Mouse (Mus musculus) lung, postnatal 0 days (tissue): ENCODE data around the gene Pnmal1. TPM values are rescaled to one million over a fixed set of nuclear protein-coding genes. Genes with fewer than 3 reads are reported as not detected.

Source experiments
- ATAC-seq: fragments of 200-750 bp; cut with Nextera tagmentation; 2 replicates; pipeline ENCODE4 v1.8.0; 2017; ENCODE audit warnings: moderate library complexity
- DNase-seq: peaks from one replicate; pipeline ENCODE4 v3.0.0-alpha.2; 2016; ENCODE audit warnings: low spot score
- H3K27ac ChIP-seq: fragments of 300-500 bp; sonication (generic); 2 replicates; pipeline ENCODE4 v1.5.1; 2014; ENCODE audit warnings: antibody characterized with exemption, mild to moderate bottlenecking, low read length, mixed read lengths
- H3K27me3 ChIP-seq: fragments of 300-500 bp; sonication (generic); replicated peaks from 2 replicates; pipeline ENCODE4 v1.6.1; 2014; ENCODE audit warnings: low read length, mixed read lengths; ENCODE audit not compliant: insufficient read depth
- H3K36me3 ChIP-seq: fragments of 300-500 bp; sonication (generic); 2 replicates; pipeline ENCODE4 v1.6.1; 2014; ENCODE audit warnings: low read length, mixed read lengths; ENCODE audit not compliant: insufficient read depth
- H3K4me1 ChIP-seq: fragments of 300-500 bp; sonication (generic); 2 replicates; pipeline ENCODE4 v1.6.1; 2014; ENCODE audit warnings: antibody characterized with exemption, low read depth, low read length, mixed read lengths; ENCODE audit not compliant: insufficient read depth
- H3K4me2 ChIP-seq: fragments of 300-500 bp; sonication (generic); replicated peaks from 2 replicates; pipeline ENCODE4 v1.6.1; 2014; ENCODE audit warnings: low read depth, mild to moderate bottlenecking, low read length, moderate library complexity, mixed read lengths
- H3K4me3 ChIP-seq: fragments of 300-500 bp; sonication (generic); 2 replicates; pipeline ENCODE4 v1.5.1; 2014; ENCODE audit warnings: low read depth, low read length
- H3K9ac ChIP-seq: fragments of 300-500 bp; sonication (generic); replicated peaks from 2 replicates; pipeline ENCODE4 v1.6.1; 2014; ENCODE audit warnings: low read depth, mild to moderate bottlenecking
- H3K9me3 ChIP-seq: fragments of 300-500 bp; sonication (generic); 2 replicates; pipeline ENCODE4 v1.6.1; 2016; ENCODE audit warnings: low read length, mixed read lengths
- CTCF ChIP-seq: IDR thresholded peaks from 2 replicates; pipeline ENCODE4 v1.5.1; 2016; ENCODE audit warnings: antibody characterized with exemption, mild to moderate bottlenecking
- EP300 ChIP-seq: IDR thresholded peaks from 2 replicates; pipeline ENCODE4 v1.6.1; 2016; ENCODE audit warnings: antibody characterized with exemption, mild to moderate bottlenecking, control low read depth
- WGBS: fragments of 180-500 bp; shearing (Covaris S2); extraction: QIAGEN DNeasy Blood & Tissue Kit; methylation state at CpG from one replicate; pipeline ENCODE4 v1.1.7; 2014; 5-methylcytosine and 5-hydroxymethylcytosine counted together
- polyA plus RNA-seq: library from polyadenylated mRNA; unstranded; fragments of >200 nt; fragmentation: Nextera tagmentation; extraction: Ambion mirVana; gene quantifications from 2 replicates; pipeline ENCODE4 v1.2.1, GENCODE M21; 2015

Gene Pnmal1
- 0.04 TPM in 1 of 2 replicates, not detected in the other for polyA plus RNA-seq

DNA sequence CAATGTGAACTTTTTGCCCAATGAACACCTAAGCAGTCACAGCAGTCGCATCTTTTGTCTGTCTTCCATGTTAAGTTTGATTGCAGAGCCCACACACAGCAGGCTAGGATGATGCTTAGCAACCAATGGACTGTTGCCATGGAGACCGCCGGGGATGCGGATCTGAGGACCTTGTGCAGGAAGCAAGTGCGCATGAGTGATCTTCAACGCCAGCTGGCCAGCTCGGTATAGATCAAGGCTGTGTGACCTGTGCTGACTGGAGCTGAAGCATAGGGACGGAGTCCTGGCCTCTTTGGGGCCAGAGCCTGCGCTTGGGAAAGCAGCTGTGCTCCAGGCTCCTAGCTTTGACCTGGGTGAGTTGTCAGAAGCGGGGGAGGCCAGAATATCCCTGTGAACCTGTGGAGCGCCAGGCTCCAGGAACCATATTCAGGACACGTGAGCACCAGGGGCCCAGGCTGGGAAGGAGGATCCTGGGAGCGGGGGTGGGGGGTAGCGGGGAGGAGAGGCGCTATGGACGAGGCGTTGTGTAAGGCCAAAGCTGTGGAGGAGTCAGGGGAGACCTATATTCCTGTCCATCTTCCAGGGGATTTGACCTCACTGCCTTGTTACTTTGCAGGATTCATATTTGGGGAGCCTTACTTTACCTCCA is at the start of gene Pnmal1:
Gene Pnmal1 (plus strand): TSS at position 141 of the 649 bp plus-strand sequence.
- Histone ChIP-seq H3K36me3 (no peaks in the 10 kb centered on the region), H3K9me3 (no peaks in the 10 kb centered on the region), H3K27me3 (no peaks in the 10 kb centered on the region), H3K4me3 (no peak within 1 kb of the TSS), H3K27ac (no peak within 1 kb of the TSS), H3K4me1 (no peaks in the 10 kb centered on the region), H3K9ac (no peak within 1 kb of the TSS), H3K4me2 (no peak within 1 kb of the TSS)
- TF ChIP-seq EP300 (no peak), CTCF (no peak)
- ATAC-seq (no peak; the same call in 1 of the 2 replicates), DNase-seq (peak; percentile 34)
- 24% methylated on average over 17 of the region's 17 CpGs for WGBS

DNA sequence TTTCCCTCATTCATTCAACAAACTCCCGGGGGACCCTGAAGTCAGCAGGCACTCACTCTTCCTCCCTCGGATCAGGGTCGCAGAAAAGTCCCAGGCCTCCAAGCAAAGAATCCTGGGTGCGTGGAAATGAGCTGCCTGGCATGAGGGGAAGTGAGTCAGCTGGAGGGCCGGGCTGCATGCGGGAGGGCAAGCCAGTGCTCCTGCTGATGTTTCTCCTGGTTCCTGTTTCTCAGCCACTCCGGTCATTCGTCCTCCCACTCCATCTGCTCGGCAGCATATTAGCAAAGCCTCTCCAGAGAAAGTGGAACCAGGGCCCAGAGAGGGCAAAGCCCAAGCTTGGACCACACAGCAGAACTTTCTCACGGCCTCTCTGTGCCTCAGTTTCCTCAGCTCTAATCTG is 49.6 kb upstream of the Pnmal1 start:
- Histone ChIP-seq H3K4me3 (no peak overlapping the region), H3K9me3 (no peaks in the 10 kb centered on the region), H3K27ac (no peak overlapping the region), H3K9ac (no peak overlapping the region), H3K27me3 (no peaks in the 10 kb centered on the region), H3K36me3 (no peaks in the 10 kb centered on the region), H3K4me1 (peaks cover 4% of the 10 kb centered on the region), H3K4me2 (no peak overlapping the region)
- WGBS = 26% methylated on average over 10 of the region's 10 CpGs
- peak; percentile 45 for DNase-seq
- TF ChIP-seq CTCF = no peak
- no peak for TF ChIP-seq EP300
- no peak for ATAC-seq

DNA sequence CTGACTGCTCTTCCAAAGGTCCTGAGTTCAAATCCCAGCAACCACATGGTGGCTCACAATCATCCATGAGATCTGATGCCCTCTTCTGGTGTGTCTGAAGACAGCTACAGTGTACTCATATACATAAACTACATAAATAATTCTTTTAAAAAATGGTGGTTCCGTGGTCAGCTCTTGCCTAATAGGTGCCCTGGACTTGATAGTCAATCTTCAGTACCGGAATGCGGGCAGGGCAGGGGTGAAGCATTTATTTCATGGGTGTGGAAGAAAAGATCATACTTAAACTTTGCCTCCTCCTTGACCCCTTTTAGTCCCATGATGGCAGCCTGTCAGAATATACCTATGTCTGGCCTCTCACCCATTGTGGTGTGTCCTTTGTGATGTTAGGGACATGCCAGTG is 47.6 kb upstream of the Pnmal1 start:
- 0 out of 2 replicates have a peak, but pooled peaks cover 8% of the 10 kb centered on the region for H3K36me3 ChIP-seq
- ATAC-seq = no peak
- DNase-seq = no peak
- TF ChIP-seq EP300 = no peak
- peak; percentile 5; the same call in 1 of the 2 replicates for TF ChIP-seq CTCF
- H3K9me3 ChIP-seq = no peaks in the 10 kb centered on the region
- H3K27ac ChIP-seq = no peak overlapping the region
- no peaks in the 10 kb centered on the region for H3K27me3 ChIP-seq
- H3K9ac ChIP-seq = no peak overlapping the region
- no peaks in the 10 kb centered on the region for H3K4me1 ChIP-seq
- whole genome bisulfite sequencing = 87% methylated on average over 3 of the region's 3 CpGs
- H3K4me3 ChIP-seq = no peak overlapping the region
- no peak overlapping the region for H3K4me2 ChIP-seq

DNA sequence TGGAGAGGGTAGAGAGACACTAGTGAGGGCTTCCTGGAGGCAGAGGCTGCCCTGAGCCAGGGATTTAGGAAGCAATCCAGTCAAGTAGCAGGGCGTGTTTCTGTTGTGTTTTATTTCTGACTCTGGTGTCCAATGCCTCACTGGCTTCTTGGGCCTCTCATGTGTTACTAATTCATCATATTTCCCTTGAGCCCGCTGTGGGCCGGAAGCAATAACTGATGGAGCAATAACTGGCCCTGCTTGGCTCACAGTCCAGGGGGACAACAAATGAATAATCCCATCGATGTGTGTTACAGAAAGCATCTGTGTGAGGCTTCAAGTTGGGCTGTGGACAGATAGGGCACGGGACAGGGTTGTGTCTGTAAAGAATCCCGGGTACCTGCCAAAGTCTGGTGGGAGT is 47.1 kb upstream of the Pnmal1 start:
- no peaks in the 10 kb centered on the region for H3K4me1 ChIP-seq
- no peak overlapping the region for H3K4me2 ChIP-seq
- 55% methylated on average over 6 of the region's 6 CpGs for WGBS
- no peak overlapping the region for H3K27ac ChIP-seq
- peaks cover 12% of the 10 kb centered on the region; the same call in 1 of the 2 replicates for H3K36me3 ChIP-seq
- TF ChIP-seq CTCF = no peak
- TF ChIP-seq EP300 = no peak
- H3K9me3 ChIP-seq = no peaks in the 10 kb centered on the region
- ATAC-seq (peak; percentile 23; the same call in 1 of the 2 replicates), DNase-seq (peak; percentile 75)
- H3K27me3 ChIP-seq = no peaks in the 10 kb centered on the region
- no peak overlapping the region for H3K9ac ChIP-seq
- no peak overlapping the region for H3K4me3 ChIP-seq

DNA sequence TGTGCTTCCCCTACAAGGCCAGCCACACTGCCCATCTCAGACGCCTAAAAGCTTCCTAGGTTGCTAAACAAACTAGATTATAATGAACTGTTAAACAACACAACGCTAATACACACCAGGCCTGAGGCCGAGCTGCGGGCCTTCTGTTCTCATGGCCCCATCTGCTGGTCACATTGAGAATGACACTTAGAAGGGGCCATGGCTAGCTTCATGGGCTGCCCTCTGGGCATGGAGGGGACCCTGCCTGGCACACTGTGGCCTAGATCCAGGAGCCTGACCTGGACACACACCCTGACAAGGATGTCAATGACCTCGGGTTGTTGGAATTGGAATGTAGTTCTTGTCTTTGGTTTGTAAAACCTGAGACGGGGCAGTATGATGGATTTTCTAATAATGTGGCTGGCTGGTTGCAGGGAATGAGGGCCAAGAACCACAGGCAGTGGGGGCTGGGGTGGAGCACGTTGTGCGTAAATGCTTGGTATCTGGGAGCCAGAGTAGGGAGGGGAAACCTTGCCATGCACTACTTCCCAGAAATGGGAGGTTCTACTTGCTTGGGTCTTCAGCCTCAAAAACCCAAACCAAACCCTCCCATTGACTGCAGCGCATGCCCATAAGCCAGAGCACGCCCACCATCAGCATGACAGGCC is 45.5 kb upstream of the Pnmal1 start:
- Histone ChIP-seq H3K4me2 (no peak overlapping the region), H3K4me3 (no peak overlapping the region), H3K9me3 (no peaks in the 10 kb centered on the region), H3K36me3 (peaks cover 21% of the 10 kb centered on the region), H3K27ac (no peak overlapping the region), H3K9ac (no peak overlapping the region), H3K4me1 (no peaks in the 10 kb centered on the region), H3K27me3 (no peaks in the 10 kb centered on the region)
- TF ChIP-seq CTCF = peak; percentile 94
- no peak for TF ChIP-seq EP300
- ATAC-seq = peak; percentile 67
- 32% methylated on average over 10 of the region's 10 CpGs for WGBS
- DNase-seq = peak; percentile 77

DNA sequence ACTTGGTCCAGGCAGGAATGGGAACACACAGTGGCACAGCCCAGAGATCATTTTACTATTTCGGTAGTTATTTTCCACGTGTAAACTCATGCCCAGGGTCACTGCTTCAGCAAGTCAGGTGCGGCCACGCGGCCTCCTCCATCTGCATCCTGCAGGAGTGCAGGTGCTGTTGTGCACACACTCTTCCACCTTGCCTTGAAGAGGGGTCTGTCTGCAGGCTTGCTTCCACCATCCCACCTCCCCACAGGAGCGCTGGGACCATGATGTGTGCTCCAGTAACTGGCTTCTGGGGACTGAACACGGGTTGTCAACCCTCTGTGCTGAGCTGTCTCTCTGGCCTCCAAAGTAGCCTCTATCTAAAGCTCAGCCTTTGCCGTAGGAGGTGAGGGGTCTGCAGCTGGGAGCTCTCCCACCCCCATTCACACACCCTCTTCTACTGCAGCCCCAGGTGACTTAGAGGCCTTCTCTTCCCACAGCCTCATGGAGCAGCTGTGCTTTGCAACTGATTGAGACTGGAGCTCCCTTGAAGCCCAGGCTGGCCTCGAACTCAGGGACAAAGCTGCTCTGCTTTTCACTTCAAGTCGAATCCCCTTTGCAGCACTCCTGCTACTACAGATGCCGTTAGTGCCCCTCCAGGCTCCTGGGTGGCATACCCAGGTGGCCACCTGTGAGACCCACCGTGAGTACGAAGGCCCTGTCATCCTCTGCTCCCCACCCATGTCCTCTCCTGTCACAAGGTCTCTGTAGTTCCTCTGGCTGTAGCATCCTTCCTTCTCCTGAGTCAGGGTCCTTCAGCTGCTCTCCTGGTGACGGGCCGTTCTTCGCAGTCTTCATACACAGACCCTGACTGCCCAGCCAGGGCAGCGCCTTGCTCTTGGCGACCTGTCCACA is 44.8 kb upstream of the Pnmal1 start:
- no peak overlapping the region for H3K9ac ChIP-seq

More for the DNA sequence above, 44.8 kb upstream of the Pnmal1 start:
- Histone ChIP-seq H3K9me3 (no peaks in the 10 kb centered on the region), H3K4me3 (no peak overlapping the region), H3K4me1 (no peaks in the 10 kb centered on the region), H3K27me3 (no peaks in the 10 kb centered on the region), H3K27ac (no peak overlapping the region), H3K36me3 (peaks cover 21% of the 10 kb centered on the region), H3K4me2 (no peak overlapping the region)
- TF ChIP-seq EP300 (no peak), CTCF (no peak)
- DNase-seq (no peak), ATAC-seq (no peak)
- WGBS = 85% methylated on average over 18 of the region's 18 CpGs
